Mouse (Mus musculus) retina, adult 2 months (tissue): ENCODE results near the gene 1700057G04Rik.

ENCODE experiments used
- DNase-seq: peaks from one replicate; pipeline ENCODE4 v3.0.0-alpha.2; 2012; ENCODE audit warnings: low read depth, low spot score

1700057G04Rik gene

GRCm38 (mm10) chr9:92385831-92386230 is 76.7 kb downstream of the 1700057G04Rik start:
- no peak for DNase-seq

- no peak for DNase-seq
Measured at GRCm38 (mm10) chr9:92386871-92387270, 77.7 kb downstream of the 1700057G04Rik start.

GRCm38 (mm10) chr9:92387404-92387803 is 78.2 kb downstream of the 1700057G04Rik start:
- no peak for DNase-seq

GRCm38 (mm10) chr9:92402628-92403027 is 93.5 kb downstream of the 1700057G04Rik start:
- no peak for DNase-seq
